ENCODE assay signal across 17 mouse cellular contexts in genomic region chr4:70553888-70554287, GRCm38 (mm10).
"Had no signal": no experiment of that assay in that cellular context is flagged by ENCODE, and none has a peak within 500 bp of the region (broad histone marks: within the 10 kb centered on the region; RNA-seq: fewer than 3 reads in every experiment).

No protein-coding gene starts in this region.

- H3K9ac ChIP-seq: limb, embryonic 12.5 days; limb, embryonic 15.5 days; liver, embryonic 12.5 days; liver, embryonic 15.5 days; midbrain, embryonic 12.5 days; midbrain, embryonic 15.5 days; neural tube, embryonic 12.5 days had no signal

- H3K4me2 ChIP-seq: limb, embryonic 12.5 days; limb, embryonic 15.5 days; liver, embryonic 12.5 days; liver, embryonic 15.5 days; midbrain, embryonic 12.5 days; midbrain, embryonic 15.5 days; neural tube, embryonic 12.5 days had no signal

- H3K36me3 ChIP-seq: limb, embryonic 12.5 days; limb, embryonic 15.5 days; liver, embryonic 12.5 days; liver, embryonic 15.5 days; midbrain, embryonic 12.5 days; midbrain, embryonic 15.5 days; neural tube, embryonic 12.5 days had no signal

- H3K4me1 ChIP-seq: limb, embryonic 12.5 days; limb, embryonic 15.5 days; liver, embryonic 12.5 days; liver, embryonic 15.5 days; midbrain, embryonic 12.5 days; midbrain, embryonic 15.5 days; neural tube, embryonic 12.5 days had no signal

- ATAC-seq: liver, embryonic 12.5 days; midbrain, embryonic 15.5 days had no signal

- DNase-seq: kidney, postnatal 14 days; kidney, postnatal 4 days; left cerebral cortex, postnatal 4 days; lung, adult 2 months; lung, postnatal 14 days; right cerebral cortex, adult 18-20 months; right cerebral cortex, postnatal 14 days; right cerebral cortex, postnatal 4 days; thymus, postnatal 25 days had no signal

- H3K4me3 ChIP-seq: limb, embryonic 12.5 days; limb, embryonic 15.5 days; liver, embryonic 12.5 days; liver, embryonic 15.5 days; midbrain, embryonic 12.5 days; midbrain, embryonic 15.5 days; neural tube, embryonic 12.5 days had no signal

- H3K9me3 ChIP-seq: limb, embryonic 12.5 days; limb, embryonic 15.5 days; liver, embryonic 12.5 days; liver, embryonic 15.5 days; midbrain, embryonic 12.5 days; midbrain, embryonic 15.5 days; neural tube, embryonic 12.5 days had no signal

- H3K27me3 ChIP-seq: limb, embryonic 12.5 days; limb, embryonic 15.5 days; liver, embryonic 12.5 days; liver, embryonic 15.5 days; midbrain, embryonic 12.5 days; midbrain, embryonic 15.5 days; neural tube, embryonic 12.5 days had no signal

- H3K27ac ChIP-seq: limb, embryonic 12.5 days; limb, embryonic 15.5 days; liver, embryonic 12.5 days; liver, embryonic 15.5 days; macrophage; midbrain, embryonic 12.5 days; midbrain, embryonic 15.5 days; neural tube, embryonic 12.5 days had no signal
